Mouse (Mus musculus): ENCODE measurements around the gene Spata1. TPM values are rescaled to one million over a fixed set of nuclear protein-coding genes. Genes with fewer than 3 reads are reported as not detected.

Spata1 gene
- polyA plus RNA-seq, 1 experiment from 2014 or later: 6.0 TPM

GRCm38 (mm10) chr3:146413016-146413415 lies 86.5 kb downstream of the Spata1 start:
- Histone ChIP-seq H3K4me3 (no peak overlapping the region), H3K27ac (replicated peaks) (no peak overlapping the region), H3K36me3 (replicated peaks) (peaks cover 27% of the 10 kb centered on the region), H3K4me1 (peaks cover 4% of the 10 kb centered on the region; the same call in 1 of the 2 replicates), H3K27me3 (replicated peaks; ENCODE audit: low read depth, poor library complexity, severe bottlenecking) (no peaks in the 10 kb centered on the region), H3K9me3 (no peaks in the 10 kb centered on the region)
- WGBS: 92% methylated on average over 13 of the region's 13 CpGs
- DNase-seq (ENCODE audit: low spot score): no peak

- Histone ChIP-seq H3K4me1 (peaks cover 4% of the 10 kb centered on the region; the same call in 1 of the 2 replicates), H3K4me3 (no peak overlapping the region), H3K36me3 (replicated peaks) (peaks cover 25% of the 10 kb centered on the region), H3K9me3 (no peaks in the 10 kb centered on the region), H3K27ac (replicated peaks) (no peak overlapping the region), H3K27me3 (replicated peaks; ENCODE audit: low read depth, poor library complexity, severe bottlenecking) (no peaks in the 10 kb centered on the region)
- 92% methylated on average over 7 of the region's 7 CpGs for WGBS
- no peak for DNase-seq (ENCODE audit: low spot score)
Observed at GRCm38 (mm10) chr3:146412480-146412879, 87.1 kb downstream of the Spata1 start.

GRCm38 (mm10) chr3:146412008-146412407 lies 87.5 kb downstream of the Spata1 start:
- H3K27me3 ChIP-seq (replicated peaks; ENCODE audit: low read depth, poor library complexity, severe bottlenecking): no peaks in the 10 kb centered on the region
- no peaks in the 10 kb centered on the region for H3K9me3 ChIP-seq
- 91% methylated on average over 2 of the region's 2 CpGs for WGBS
- H3K27ac ChIP-seq (replicated peaks): no peak overlapping the region
- no peak for DNase-seq (ENCODE audit: low spot score)
- peaks cover 22% of the 10 kb centered on the region for H3K36me3 ChIP-seq (replicated peaks)
- H3K4me3 ChIP-seq: no peak overlapping the region
- H3K4me1 ChIP-seq: peaks cover 8% of the 10 kb centered on the region

GRCm38 (mm10) chr3:146410114-146410513 lies 89.4 kb downstream of the Spata1 start:
- Histone ChIP-seq H3K4me1 (peaks cover 27% of the 10 kb centered on the region), H3K27ac (replicated peaks) (no peak overlapping the region), H3K4me3 (no peak overlapping the region), H3K27me3 (replicated peaks; ENCODE audit: low read depth, poor library complexity, severe bottlenecking) (no peaks in the 10 kb centered on the region), H3K36me3 (replicated peaks) (peaks cover 9% of the 10 kb centered on the region), H3K9me3 (no peaks in the 10 kb centered on the region)
- 85% methylated on average over 7 of the region's 7 CpGs for WGBS
- DNase-seq (ENCODE audit: low spot score): no peak

Other genes starting within 250 kb of the Spata1 start
- 28.0 and 30.5 TPM in 2 replicates for gene Ssx2ip, start 95.1 kb downstream of the Spata1 start, polyA plus RNA-seq (2016; fragmentation: Nextera tagmentation; extraction: Ambion mirVana)
- 4.4 and 5.2 TPM in 2 replicates for gene Ctbs, start 50.0 kb downstream of the Spata1 start, polyA plus RNA-seq (2016; fragmentation: Nextera tagmentation; extraction: Ambion mirVana)
- gene Gng5, start 54 bp upstream of the Spata1 start, polyA plus RNA-seq (2016; fragmentation: Nextera tagmentation; extraction: Ambion mirVana): 1,248 and 1,288 TPM in 2 replicates
- 65.8 and 66.6 TPM in 2 replicates for gene Rpf1, start 21.7 kb upstream of the Spata1 start, polyA plus RNA-seq (2016; fragmentation: Nextera tagmentation; extraction: Ambion mirVana)
- gene Uox, start 70.7 kb upstream of the Spata1 start, polyA plus RNA-seq (2016; fragmentation: Nextera tagmentation; extraction: Ambion mirVana): not detected in 2 replicates
- not detected in 2 replicates for gene Dnase2b, start 115.8 kb upstream of the Spata1 start, polyA plus RNA-seq (2016; fragmentation: Nextera tagmentation; extraction: Ambion mirVana)
- gene 4930503B20Rik, start 151.6 kb upstream of the Spata1 start, polyA plus RNA-seq (2016; fragmentation: Nextera tagmentation; extraction: Ambion mirVana): not detected in 2 replicates
- 0.55 and 0.92 TPM in 2 replicates for gene Samd13, start 185.8 kb upstream of the Spata1 start, polyA plus RNA-seq (2016; fragmentation: Nextera tagmentation; extraction: Ambion mirVana)